Mouse (Mus musculus): ENCODE results near the gene Efcab9. TPM values are rescaled to one million over a fixed set of nuclear protein-coding genes. Genes with fewer than 3 reads are reported as not detected.

Efcab9 gene
- polyA plus RNA-seq, 1 experiment, result 0.38 TPM

- no peaks in the 10 kb centered on the region for H3K36me3 ChIP-seq (replicated peaks; ENCODE audit: low read length)
- H3K9me3 ChIP-seq, result no peaks in the 10 kb centered on the region
- no peak overlapping the region for H3K4me3 ChIP-seq (replicated peaks)
- no peak for TF ChIP-seq GATA1 (IDR thresholded peaks at IDR 0.05; ENCODE audit: borderline replicate concordance, low read length)
- no peak for TF ChIP-seq FLI1 (IDR thresholded peaks at IDR 0.05; ENCODE audit: low read length)
- H3K4me1 ChIP-seq, result peaks cover 11% of the 10 kb centered on the region; the same call in 1 of the 2 replicates
- H3K27me3 ChIP-seq (replicated peaks), result no peaks in the 10 kb centered on the region
Measured at GRCm38 (mm10) chr11:32505091-32505739, 26.7 kb downstream of the Efcab9 start.

DNA sequence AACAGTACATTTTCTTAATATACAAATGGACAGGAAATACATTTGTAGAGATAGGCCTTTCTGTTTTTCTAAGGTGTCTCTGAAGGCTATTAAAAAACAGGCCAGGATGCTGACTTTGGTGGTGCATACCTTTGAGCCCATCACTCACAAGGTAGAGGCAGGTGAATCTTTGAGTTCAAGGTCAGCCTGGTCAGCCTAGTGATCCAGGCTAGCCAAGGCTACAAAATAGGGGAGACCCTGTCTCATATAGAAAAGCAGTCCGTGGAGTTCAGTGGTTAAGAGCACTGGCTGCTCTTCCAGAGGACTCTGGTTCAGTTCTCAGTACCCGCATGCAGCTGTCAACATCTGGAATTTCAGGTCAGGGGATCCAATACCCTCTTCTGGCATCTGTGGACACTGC, 28.2 kb downstream of the Efcab9 start:
- no peaks in the 10 kb centered on the region for H3K36me3 ChIP-seq (replicated peaks; ENCODE audit: low read length)
- H3K4me3 ChIP-seq (replicated peaks), result no peak overlapping the region
- H3K4me1 ChIP-seq, result peaks cover 11% of the 10 kb centered on the region; the same call in 1 of the 2 replicates
- H3K9me3 ChIP-seq, result no peaks in the 10 kb centered on the region
- no peaks in the 10 kb centered on the region for H3K27me3 ChIP-seq (replicated peaks)
- TF ChIP-seq GATA1 (IDR thresholded peaks at IDR 0.05; ENCODE audit: borderline replicate concordance, low read length), result no peak
- no peak for TF ChIP-seq FLI1 (IDR thresholded peaks at IDR 0.05; ENCODE audit: low read length)

DNA sequence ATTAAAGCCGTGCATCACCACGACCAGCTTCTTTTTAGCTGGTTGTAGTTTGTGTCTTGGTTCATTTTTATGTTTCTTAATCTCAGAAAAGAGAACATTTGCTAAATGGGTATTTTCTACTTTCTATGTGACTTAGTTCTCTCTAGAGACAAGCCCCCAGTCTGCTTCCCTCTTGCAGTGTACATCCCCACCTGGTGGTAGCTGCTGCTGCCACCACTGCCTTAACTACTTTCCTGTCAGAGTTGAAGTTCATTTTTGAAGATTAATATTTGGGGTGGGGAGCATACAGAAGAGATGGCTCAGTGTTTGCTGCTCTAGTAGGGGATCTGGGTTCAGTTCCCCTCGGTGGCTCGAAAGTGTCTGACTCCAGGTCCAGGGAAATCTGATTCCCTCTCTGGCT, 31.9 kb downstream of the Efcab9 start:
- Histone ChIP-seq H3K36me3 (replicated peaks; ENCODE audit: low read length) (no peaks in the 10 kb centered on the region), H3K4me1 (peaks cover 5% of the 10 kb centered on the region; the same call in 1 of the 2 replicates), H3K4me3 (replicated peaks) (no peak overlapping the region), H3K9me3 (no peaks in the 10 kb centered on the region), H3K27me3 (replicated peaks) (no peaks in the 10 kb centered on the region)
- TF ChIP-seq GATA1 (IDR thresholded peaks at IDR 0.05; ENCODE audit: borderline replicate concordance, low read length), result no peak
- TF ChIP-seq FLI1 (IDR thresholded peaks at IDR 0.05; ENCODE audit: low read length), result no peak

DNA sequence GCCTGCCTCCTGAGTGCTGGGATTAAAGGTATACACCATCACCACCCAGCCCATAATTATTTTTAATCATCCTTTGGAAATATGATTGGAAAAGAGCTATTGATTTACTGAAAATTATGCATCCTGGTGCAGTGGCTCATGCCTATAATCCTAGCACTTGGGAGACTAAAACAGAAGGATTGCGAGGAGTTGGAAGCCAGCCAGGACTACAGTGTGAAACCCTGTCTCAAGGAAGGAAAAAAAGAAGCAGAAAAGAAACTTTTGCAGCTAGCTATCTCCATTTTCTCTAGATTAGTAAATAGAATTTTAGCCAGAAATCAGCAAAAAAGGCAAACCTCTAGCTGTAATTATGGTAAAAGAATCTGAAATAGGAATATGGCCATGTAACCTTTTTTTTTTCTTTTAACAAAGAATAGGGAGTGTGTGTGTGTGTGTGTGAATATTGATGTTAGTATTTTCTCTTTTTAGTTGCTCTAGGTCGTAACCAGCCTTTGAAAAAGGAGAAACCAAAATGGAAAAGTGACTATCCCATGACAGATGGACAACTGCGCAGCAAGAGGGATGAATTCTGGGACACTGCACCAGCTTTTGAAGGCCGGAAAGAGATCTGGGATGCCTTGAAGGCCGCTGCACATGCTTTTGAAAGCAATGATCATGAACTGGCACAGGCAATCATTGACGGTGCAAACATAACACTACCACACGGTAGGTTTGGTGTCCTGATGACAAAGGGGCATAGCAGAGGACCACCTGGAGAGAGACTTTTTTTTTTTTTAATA, 32.9 kb downstream of the Efcab9 start:
- Histone ChIP-seq H3K4me1 (no peaks in the 10 kb centered on the region; the same call in 1 of the 2 replicates), H3K36me3 (replicated peaks; ENCODE audit: low read length) (no peaks in the 10 kb centered on the region), H3K4me3 (replicated peaks) (no peak overlapping the region), H3K27me3 (replicated peaks) (no peaks in the 10 kb centered on the region), H3K9me3 (no peaks in the 10 kb centered on the region)
- no peak for TF ChIP-seq FLI1 (IDR thresholded peaks at IDR 0.05; ENCODE audit: low read length)
- TF ChIP-seq GATA1 (IDR thresholded peaks at IDR 0.05; ENCODE audit: borderline replicate concordance, low read length), result no peak

DNA sequence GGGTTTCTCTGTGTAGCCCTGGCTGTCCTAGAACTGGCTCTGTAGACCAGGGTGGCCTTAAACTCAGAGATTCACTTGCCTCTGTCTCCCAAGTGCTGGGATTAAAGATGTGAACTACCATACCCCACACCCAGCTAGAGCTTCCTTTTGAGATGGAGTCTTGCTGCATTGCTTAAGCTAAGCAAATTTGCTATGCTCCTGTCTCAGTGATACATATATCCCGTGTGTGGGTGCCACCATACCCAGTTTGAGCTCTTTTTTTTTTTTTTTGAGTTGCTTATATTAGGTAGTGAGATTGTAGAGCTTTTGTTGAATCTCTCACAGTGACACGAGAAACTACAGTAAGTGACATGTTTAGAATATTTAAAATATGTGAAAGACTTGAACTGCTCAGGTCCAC, 36.6 kb downstream of the Efcab9 start:
- Histone ChIP-seq H3K27me3 (replicated peaks) (no peaks in the 10 kb centered on the region), H3K9me3 (no peaks in the 10 kb centered on the region), H3K4me3 (replicated peaks) (no peak overlapping the region), H3K4me1 (peaks cover 11% of the 10 kb centered on the region), H3K36me3 (replicated peaks; ENCODE audit: low read length) (no peaks in the 10 kb centered on the region)
- TF ChIP-seq FLI1 (IDR thresholded peaks at IDR 0.05; ENCODE audit: low read length), result no peak
- no peak for TF ChIP-seq GATA1 (IDR thresholded peaks at IDR 0.05; ENCODE audit: borderline replicate concordance, low read length)

DNA sequence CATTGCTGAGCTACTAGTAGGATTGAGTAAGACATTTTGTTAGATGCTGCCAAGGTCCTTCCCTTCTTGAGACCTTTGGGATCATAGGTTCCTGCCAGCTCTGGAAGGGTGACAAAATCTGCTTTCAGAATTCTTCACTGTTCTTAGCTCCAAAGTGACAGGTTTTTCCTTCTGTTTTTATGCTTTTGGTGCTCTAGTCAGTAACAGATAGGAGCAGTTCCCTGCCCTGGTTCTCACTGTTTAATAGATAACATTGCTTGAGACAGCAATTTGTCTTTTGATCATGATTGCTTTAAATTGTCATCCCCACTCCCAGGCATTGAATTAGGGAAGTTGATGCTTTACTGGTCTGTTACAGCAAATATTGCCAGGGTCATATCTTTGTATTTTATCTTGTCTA, 38.6 kb downstream of the Efcab9 start:
- peaks cover 30% of the 10 kb centered on the region for H3K4me1 ChIP-seq
- H3K36me3 ChIP-seq (replicated peaks; ENCODE audit: low read length), result no peaks in the 10 kb centered on the region
- no peaks in the 10 kb centered on the region for H3K9me3 ChIP-seq
- no peak overlapping the region for H3K4me3 ChIP-seq (replicated peaks)
- no peaks in the 10 kb centered on the region for H3K27me3 ChIP-seq (replicated peaks)
- TF ChIP-seq GATA1 (IDR thresholded peaks at IDR 0.05; ENCODE audit: borderline replicate concordance, low read length), result no peak
- no peak for TF ChIP-seq FLI1 (IDR thresholded peaks at IDR 0.05; ENCODE audit: low read length)

DNA sequence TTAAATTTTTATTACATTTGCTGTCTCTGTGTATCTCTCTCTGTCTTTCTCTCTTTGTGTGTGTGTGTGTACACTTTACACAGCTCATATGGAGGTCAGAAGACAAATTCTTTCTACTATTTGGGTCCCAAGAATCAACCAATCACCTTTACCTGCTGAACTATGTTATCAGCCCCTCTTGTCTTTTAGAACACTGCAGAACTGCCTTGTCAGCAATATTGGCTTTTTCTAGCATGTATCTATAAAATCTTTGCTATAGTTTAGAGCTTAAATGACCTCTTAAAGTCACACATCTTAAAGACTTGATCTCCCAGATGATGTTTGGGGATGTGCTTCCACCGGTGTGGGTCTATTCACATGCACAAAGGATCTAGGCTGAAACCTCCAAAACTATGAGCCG, 40.8 kb downstream of the Efcab9 start:
- H3K27me3 ChIP-seq (replicated peaks), result no peaks in the 10 kb centered on the region
- H3K4me3 ChIP-seq (replicated peaks), result no peak overlapping the region
- no peaks in the 10 kb centered on the region for H3K9me3 ChIP-seq
- TF ChIP-seq FLI1 (IDR thresholded peaks at IDR 0.05; ENCODE audit: low read length) (no peak), GATA1 (IDR thresholded peaks at IDR 0.05; ENCODE audit: borderline replicate concordance, low read length) (no peak)
- H3K4me1 ChIP-seq, result peaks cover 36% of the 10 kb centered on the region
- no peaks in the 10 kb centered on the region for H3K36me3 ChIP-seq (replicated peaks; ENCODE audit: low read length)

DNA sequence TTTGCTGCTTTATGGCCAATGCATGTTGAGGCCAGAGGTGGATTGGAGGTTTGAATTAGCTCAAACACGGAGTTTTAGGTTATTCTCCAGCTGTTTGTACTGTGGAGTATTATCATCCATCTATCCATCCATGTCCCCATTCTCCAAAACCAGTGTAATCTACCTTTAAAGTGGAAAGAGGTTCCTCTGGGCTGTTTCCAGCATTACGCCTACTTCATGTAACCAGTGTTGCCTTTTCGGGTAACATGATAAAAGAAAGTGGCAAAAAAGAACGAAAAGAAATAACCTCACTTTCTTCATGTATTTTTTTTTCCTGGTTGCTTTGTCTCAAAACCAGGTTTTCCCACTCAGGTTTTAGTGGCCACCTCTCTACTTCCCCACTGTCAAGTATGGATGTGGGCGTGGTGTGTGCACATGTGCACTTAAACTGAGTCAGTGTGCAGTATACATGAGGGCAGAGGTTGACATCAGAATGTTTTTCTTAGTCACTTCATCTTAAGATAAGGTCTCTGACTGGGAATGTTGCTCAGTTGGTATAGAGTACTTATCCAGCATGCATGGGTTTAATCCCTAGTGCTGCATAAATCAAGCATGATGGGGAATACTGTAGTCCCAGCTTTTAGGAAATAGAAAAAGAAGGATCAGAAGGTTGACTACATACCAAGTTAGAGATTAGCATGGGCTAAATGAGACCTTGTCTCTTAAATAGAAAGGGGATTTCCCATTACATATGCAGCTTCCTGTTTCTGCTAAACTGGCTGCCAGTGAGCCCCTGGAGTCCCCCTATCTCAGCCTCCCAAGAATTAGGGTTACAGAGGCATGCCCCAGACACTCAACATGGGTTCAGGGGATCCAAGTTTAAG, 42.8 kb downstream of the Efcab9 start:
- peak overlapping the region; percentile 66 for H3K4me3 ChIP-seq (replicated peaks)
- no peaks in the 10 kb centered on the region for H3K36me3 ChIP-seq (replicated peaks; ENCODE audit: low read length)
- no peak for TF ChIP-seq FLI1 (IDR thresholded peaks at IDR 0.05; ENCODE audit: low read length)
- no peak for TF ChIP-seq GATA1 (IDR thresholded peaks at IDR 0.05; ENCODE audit: borderline replicate concordance, low read length)
- no peaks in the 10 kb centered on the region for H3K27me3 ChIP-seq (replicated peaks)
- H3K4me1 ChIP-seq, result peaks cover 36% of the 10 kb centered on the region
- H3K9me3 ChIP-seq, result no peaks in the 10 kb centered on the region

GRCm38 (mm10) chr11:32488344-32488743, 43.5 kb downstream of the Efcab9 start:
- Histone ChIP-seq H3K27me3 (replicated peaks) (no peaks in the 10 kb centered on the region), H3K36me3 (replicated peaks; ENCODE audit: low read length) (no peaks in the 10 kb centered on the region), H3K4me1 (peaks cover 36% of the 10 kb centered on the region), H3K9me3 (no peaks in the 10 kb centered on the region), H3K4me3 (replicated peaks) (no peak overlapping the region)
- no peak for TF ChIP-seq FLI1 (IDR thresholded peaks at IDR 0.05; ENCODE audit: low read length)
- no peak for TF ChIP-seq GATA1 (IDR thresholded peaks at IDR 0.05; ENCODE audit: borderline replicate concordance, low read length)
